Mouse (Mus musculus) bone marrow macrophage, adult 2 months (primary cell): ENCODE measurements around the gene Vwa8. TPM values are rescaled to one million over a fixed set of nuclear protein-coding genes. Genes with fewer than 3 reads are reported as not detected.

Experiments
- H3K27ac ChIP-seq: 2 replicates; pipeline ENCODE4 v1.5.1; 2012; ENCODE audit warnings: low read depth, low read length; ENCODE audit not compliant: insufficient read depth
- H3K4me1 ChIP-seq: 2 replicates; pipeline ENCODE4 v1.6.1; 2012; ENCODE audit warnings: low read length; ENCODE audit not compliant: control insufficient read depth, insufficient read depth
- H3K4me3 ChIP-seq: 2 replicates; pipeline ENCODE4 v1.5.1; 2012; ENCODE audit warnings: mild to moderate bottlenecking, low read length, moderate library complexity; ENCODE audit not compliant: insufficient read depth
- CTCF ChIP-seq: IDR thresholded peaks from 2 replicates; pipeline ENCODE4 v1.5.1; 2012; ENCODE audit warnings: low read depth, mild to moderate bottlenecking, low read length, moderate library complexity
- POLR2A ChIP-seq: IDR thresholded peaks from 2 replicates; pipeline ENCODE4 v1.6.1; 2012; ENCODE audit warnings: mild to moderate bottlenecking, low read depth, low read length, borderline replicate concordance
- polyA plus RNA-seq: library from polyadenylated mRNA; stranded (reverse); fragments of >200 nt; gene quantifications from 2 replicates; pipeline ENCODE4 v1.2.4, GENCODE M21; 2012; ENCODE audit not compliant: missing spikeins, insufficient read depth, insufficient read length

Gene Vwa8
- polyA plus RNA-seq, 1 experiment = 19.3 TPM

GRCm38 (mm10) chr14:79186976-79187375 is 338.1 kb downstream of the Vwa8 start:
- no peak overlapping the region for H3K4me3 ChIP-seq
- no peak overlapping the region for H3K27ac ChIP-seq
- peaks cover 9% of the 10 kb centered on the region for H3K4me1 ChIP-seq
- TF ChIP-seq POLR2A (no peak), CTCF (no peak)

DNA sequence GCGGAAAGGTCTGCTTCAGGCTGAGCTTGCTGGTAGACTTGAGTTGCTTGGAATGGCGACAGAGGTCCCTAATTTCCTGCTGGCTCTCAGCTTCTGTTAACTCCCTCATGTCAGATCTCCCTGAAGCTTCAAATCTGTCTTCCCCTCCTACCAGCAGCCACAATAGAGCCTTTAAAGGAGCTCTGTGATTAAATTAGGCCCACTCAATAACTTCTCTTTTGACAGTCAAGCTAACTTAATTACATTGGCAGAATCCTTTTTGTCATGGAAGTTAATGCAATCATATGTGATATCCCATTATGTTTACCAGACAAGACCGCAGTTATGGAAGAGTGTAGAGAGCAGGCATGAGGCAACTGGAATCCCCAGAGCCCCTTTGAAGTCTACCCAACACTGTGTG is 347.9 kb downstream of the Vwa8 start:
- Histone ChIP-seq H3K4me3 (no peak overlapping the region), H3K4me1 (no peaks in the 10 kb centered on the region), H3K27ac (no peak overlapping the region)
- TF ChIP-seq CTCF = no peak
- TF ChIP-seq POLR2A = no peak

DNA sequence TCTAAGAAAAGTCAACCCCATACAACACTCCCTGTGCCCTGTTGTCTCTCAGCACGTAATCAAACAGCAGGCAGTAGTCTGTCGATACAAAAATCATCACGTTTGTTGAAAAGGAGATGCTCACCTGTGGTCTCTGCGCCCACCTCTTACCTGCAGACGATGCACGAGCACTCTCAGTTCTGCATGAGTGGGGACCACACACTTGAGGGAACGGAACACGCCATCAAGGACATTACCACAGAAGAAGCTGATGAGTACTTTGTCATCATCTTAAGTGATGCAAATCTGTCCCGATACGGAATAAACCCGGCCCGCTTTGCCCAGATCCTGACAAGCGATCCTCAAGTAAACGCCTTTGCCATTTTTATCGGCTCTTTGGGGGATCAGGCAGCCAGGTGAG is 349.2 kb downstream of the Vwa8 start:
- Histone ChIP-seq H3K4me3 (no peak overlapping the region), H3K27ac (no peak overlapping the region), H3K4me1 (no peaks in the 10 kb centered on the region)
- TF ChIP-seq CTCF (no peak), POLR2A (no peak)

DNA sequence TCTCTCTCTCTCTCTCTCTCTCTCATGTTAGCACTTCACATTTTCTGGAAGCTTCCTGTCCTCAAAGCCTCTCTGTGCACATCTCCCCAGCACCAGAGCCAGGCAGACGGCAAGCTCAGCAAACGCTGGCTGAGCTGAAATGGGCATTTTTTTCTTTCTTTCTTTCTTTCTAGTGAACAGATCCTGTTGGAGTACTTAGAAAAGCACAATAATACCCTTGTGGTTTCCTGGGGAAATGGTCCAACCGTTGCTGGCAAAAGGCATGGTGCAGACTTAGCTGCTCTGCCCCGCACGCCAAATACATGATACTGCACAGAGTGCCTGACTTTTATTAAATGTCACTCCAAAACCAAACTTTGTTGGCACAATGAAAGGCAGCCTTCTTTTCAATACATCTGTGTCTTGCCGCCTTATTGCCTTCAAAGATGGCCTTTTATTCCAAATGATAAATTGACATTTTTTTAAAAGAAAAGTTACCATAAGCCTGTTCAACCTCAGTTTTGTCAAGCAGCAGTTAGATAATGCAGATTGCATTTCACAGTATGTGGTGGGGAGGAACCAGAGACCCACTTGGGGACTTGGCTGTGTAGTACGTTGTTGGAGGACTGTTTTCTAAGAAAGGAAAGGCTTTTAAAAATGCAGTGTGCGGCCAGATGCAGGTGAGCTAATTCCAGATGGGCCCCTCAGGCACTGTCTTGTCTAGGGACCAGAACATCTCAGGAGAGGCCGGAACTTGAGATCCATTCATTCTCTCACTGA is 351.5 kb downstream of the Vwa8 start:
- Histone ChIP-seq H3K4me3 (no peak overlapping the region), H3K4me1 (no peaks in the 10 kb centered on the region), H3K27ac (no peak overlapping the region)
- no peak for TF ChIP-seq POLR2A
- TF ChIP-seq CTCF = no peak

DNA sequence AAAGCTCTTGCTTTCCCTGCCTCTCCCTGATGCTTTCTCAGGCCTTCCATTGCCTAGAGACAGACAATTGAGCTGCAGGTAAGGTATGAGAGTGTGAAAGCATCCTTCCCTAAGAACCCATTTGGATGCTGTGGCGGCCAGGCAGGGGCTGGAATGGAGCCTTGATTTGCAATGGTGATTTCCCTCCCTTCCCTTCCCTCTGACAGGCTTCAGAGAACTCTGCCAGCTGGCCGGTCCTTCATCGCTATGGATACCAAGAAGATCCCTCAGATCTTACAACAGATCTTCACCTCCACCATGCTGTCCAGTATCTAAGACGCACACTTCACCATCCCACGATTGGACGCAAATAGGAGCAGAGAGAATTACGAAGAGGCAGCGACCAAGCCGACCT is 352.0 kb downstream of the Vwa8 start:
- H3K27ac ChIP-seq = no peak overlapping the region
- H3K4me1 ChIP-seq = no peaks in the 10 kb centered on the region
- TF ChIP-seq CTCF (no peak), POLR2A (no peak)
- no peak overlapping the region for H3K4me3 ChIP-seq

- H3K4me3 ChIP-seq = no peak overlapping the region
- no peak overlapping the region for H3K27ac ChIP-seq
- no peaks in the 10 kb centered on the region for H3K4me1 ChIP-seq
- TF ChIP-seq CTCF = no peak
- no peak for TF ChIP-seq POLR2A
These were observed 354.0 kb downstream of the Vwa8 start for GRCm38 (mm10) chr14:79202722-79203362.

DNA sequence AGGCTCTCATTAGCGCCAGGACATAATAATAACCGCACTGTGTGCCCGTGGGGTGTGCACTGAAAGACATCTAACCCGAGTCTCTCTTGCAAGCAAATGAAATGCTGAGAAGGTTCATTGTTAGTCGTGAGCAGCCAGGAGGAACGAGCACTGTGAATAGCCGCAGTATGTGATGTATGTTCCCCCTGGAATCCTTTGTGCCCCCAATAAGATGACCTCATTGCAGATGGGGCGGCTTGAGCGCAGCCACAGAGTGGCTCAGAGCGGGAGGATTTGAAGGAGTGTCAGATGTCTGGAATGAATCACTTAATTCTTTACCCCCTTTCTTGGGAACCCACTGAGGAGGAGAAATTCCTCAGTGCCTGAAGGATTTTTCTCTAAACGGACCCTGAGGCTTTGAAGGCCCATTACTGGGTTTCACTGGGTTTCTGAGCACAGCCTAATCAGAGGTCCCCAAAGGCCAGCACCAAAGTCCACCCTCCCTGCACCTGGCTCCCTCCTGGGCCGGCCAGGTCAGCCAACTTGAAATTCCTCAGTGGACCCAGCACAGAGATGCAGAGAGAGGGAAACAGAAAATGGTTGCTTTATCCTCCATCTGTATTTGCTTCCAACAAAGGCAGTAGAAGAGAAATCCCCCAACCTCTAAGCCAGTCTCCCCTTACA is 354.8 kb downstream of the Vwa8 start:
- H3K4me1 ChIP-seq = no peaks in the 10 kb centered on the region
- TF ChIP-seq CTCF = no peak
- TF ChIP-seq POLR2A = no peak

DNA sequence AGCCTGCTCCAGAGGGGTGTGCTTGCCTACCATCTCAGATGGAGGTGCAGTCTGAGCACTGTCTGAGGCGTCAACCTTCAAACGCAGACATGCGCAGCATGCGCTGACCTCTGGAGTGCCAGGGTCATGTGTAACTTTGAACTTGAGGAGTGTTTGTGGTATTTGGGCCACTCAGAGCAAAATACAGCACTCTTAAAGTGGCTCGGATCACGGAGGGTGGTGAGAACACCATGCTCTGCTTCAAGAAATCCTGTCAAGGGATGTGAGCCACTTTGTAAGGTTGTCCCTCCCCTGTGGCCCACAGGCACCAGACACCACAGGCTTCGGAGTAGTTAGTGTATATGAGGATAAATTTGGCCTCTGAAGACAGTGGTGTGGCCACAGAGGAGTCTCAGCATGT is 356.0 kb downstream of the Vwa8 start:
- Histone ChIP-seq H3K4me1 (no peaks in the 10 kb centered on the region), H3K27ac (no peak overlapping the region), H3K4me3 (no peak overlapping the region)
- no peak for TF ChIP-seq CTCF
- TF ChIP-seq POLR2A = no peak

More for the DNA sequence above, 354.8 kb downstream of the Vwa8 start:
- Histone ChIP-seq H3K4me3 (no peak overlapping the region), H3K27ac (no peak overlapping the region)

- TF ChIP-seq POLR2A (no peak), CTCF (no peak)
- Histone ChIP-seq H3K4me3 (no peak overlapping the region), H3K27ac (no peak overlapping the region), H3K4me1 (no peaks in the 10 kb centered on the region)
These were observed 357.4 kb downstream of the Vwa8 start for GRCm38 (mm10) chr14:79206210-79206609.

- H3K4me3 ChIP-seq = no peak overlapping the region
- H3K4me1 ChIP-seq = no peaks in the 10 kb centered on the region
- no peak overlapping the region for H3K27ac ChIP-seq
- TF ChIP-seq CTCF = no peak
- TF ChIP-seq POLR2A = no peak
These were observed 359.6 kb downstream of the Vwa8 start for GRCm38 (mm10) chr14:79208468-79208867.
